Mouse (Mus musculus): ENCODE results near the gene Unc5b. TPM values are rescaled to one million over a fixed set of nuclear protein-coding genes. Genes with fewer than 3 reads are reported as not detected.

Unc5b gene
- polyA plus RNA-seq, 1 experiment from 2014 or later: 11.8 TPM

DNA sequence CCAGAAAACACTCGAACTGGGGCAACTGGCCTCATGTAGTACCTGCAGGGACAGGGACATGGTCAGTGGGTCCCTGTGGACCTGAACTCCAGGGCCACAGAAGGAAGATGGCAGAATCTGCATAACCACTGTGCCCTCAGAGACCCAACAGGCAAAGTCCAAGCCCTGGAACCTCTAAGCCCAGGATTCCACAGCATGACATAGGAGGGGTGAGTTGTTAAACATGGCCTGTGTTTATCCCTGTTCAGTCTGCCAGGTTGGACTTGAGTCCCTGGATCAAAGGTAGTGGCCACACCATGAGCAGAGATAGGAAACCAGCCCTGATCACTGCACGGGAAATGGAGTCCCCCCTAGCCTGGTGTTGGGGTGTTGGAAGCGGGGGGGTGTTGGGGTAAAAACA, 114.9 kb downstream of the Unc5b start:
- Histone ChIP-seq H3K4me1 (no peaks in the 10 kb centered on the region), H3K4me3 (no peak overlapping the region), H3K36me3 (peaks cover 27% of the 10 kb centered on the region), H3K9me3 (replicated peaks) (no peaks in the 10 kb centered on the region; the same call in 1 of the 2 replicates), H3K27ac (no peak overlapping the region), H3K27me3 (ENCODE audit: low read depth, poor library complexity, severe bottlenecking) (no peaks in the 10 kb centered on the region; the same call in 1 of the 2 replicates)
- DNase-seq (ENCODE audit: low spot score): no peak
- 88% methylated on average over 3 of the region's 3 CpGs for WGBS

Other genes starting within 250 kb of the Unc5b start
- gene Cdh23, start 135.1 kb downstream of the Unc5b start, polyA plus RNA-seq (2016; fragmentation: Nextera tagmentation; extraction: Ambion mirVana): 0.26 and 0.36 TPM in 2 replicates
- gene Slc29a3, start 78.8 kb downstream of the Unc5b start, polyA plus RNA-seq (2016; fragmentation: Nextera tagmentation; extraction: Ambion mirVana): 7.0 and 8.0 TPM in 2 replicates

Measured in limb, embryonic 10.5 days (tissue).